Mouse (Mus musculus): Measurements from ENCODE around the gene Gpd1.

- TF ChIP-seq GABPA (IDR thresholded peaks at IDR 0.05; ENCODE audit: insufficient replicate concordance, low read depth, low read length): no peak
- TF ChIP-seq POLR2A (IDR thresholded peaks at IDR 0.05; ENCODE audit: low read depth, low read length): no peak
Observed at GRCm38 (mm10) chr15:99736675-99737074, 19.4 kb downstream of the Gpd1 start.
